Mouse (Mus musculus) small intestine, adult 2 months (tissue): Measurements from ENCODE around the gene Smap1.

Experiments used
- CTCF ChIP-seq: fragments of 200-500 bp; IDR thresholded peaks from 2 replicates; pipeline ENCODE4 v1.5.1; 2012; ENCODE audit warnings: low read depth, mild to moderate bottlenecking, control low read depth, inconsistent platforms, low read length, moderate library complexity, mixed read lengths; ENCODE audit not compliant: insufficient replicate concordance, insufficient read length; ENCODE audit errors: extremely low read depth
- POLR2A ChIP-seq: fragments of 200-500 bp; IDR thresholded peaks from 2 replicates; pipeline ENCODE4 v1.6.1; 2012; ENCODE audit warnings: low read depth, mild to moderate bottlenecking, control low read depth, inconsistent platforms, low read length, moderate library complexity

DNA sequence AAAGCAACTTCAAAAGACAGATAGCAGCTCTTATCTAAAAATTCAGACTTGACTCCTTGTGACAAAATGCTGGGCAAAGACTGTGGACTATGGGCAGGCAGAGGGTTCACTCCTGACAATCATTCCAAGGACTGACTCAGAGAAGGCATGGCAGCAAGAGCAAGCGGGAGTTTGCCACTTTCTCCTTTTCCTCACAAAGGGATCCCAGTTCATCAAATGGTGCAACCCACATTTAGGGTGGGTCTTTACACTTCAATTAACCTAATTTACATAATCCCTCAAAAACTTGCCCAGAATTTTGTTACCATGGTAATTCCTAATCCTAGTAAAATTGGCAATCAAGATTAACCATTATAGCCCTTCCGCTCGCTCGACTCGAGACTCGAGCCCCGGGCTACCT lies 37.2 kb downstream of the Smap1 start:
- TF ChIP-seq CTCF (no peak), POLR2A (no peak)
